Mouse (Mus musculus): ENCODE measurements around the gene H2-Q2.
"Not testable (repeated sequence)": the region's sequence is repeated elsewhere in the genome, so short reads cannot be mapped to it uniquely, and the experiment has no call there.

DNA sequence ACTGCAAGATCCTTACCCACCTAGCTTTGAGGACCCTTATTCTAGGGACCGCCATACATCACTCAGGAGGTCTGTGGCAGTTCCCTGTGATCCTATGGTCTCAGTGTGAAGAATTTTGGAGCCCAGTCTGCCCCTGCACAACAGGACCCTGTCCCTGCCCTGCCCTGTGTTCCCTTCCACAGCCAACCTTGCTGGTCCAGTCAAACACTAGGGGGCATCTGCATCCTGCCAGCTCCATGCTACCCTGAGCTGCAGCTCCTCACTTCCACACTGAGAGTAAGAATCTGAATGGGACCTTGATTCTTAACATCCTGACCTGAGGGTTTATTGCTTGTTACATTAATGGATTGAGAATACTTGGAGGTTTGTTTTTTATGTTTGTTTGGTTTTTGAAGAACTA lies 16.9 kb upstream of the H2-Q2 start:
- not testable (repeated sequence) for TF ChIP-seq GATA1 (IDR thresholded peaks at IDR 0.05; ENCODE audit: borderline replicate concordance, low read length); FLI1 (IDR thresholded peaks at IDR 0.05; ENCODE audit: low read length)

Data from megakaryocyte, embryonic 14.5 days (primary cell).